Mouse (Mus musculus): ENCODE measurements around the gene Afdn. TPM values are rescaled to one million over a fixed set of nuclear protein-coding genes. Genes with fewer than 3 reads are reported as not detected.
"Not testable (repeated sequence)": the region's sequence is repeated elsewhere in the genome, so short reads cannot be mapped to it uniquely, and the experiment has no call there.

Gene Afdn
- total RNA-seq, 2 experiments from 2014 or later: 130 to 134 TPM

DNA sequence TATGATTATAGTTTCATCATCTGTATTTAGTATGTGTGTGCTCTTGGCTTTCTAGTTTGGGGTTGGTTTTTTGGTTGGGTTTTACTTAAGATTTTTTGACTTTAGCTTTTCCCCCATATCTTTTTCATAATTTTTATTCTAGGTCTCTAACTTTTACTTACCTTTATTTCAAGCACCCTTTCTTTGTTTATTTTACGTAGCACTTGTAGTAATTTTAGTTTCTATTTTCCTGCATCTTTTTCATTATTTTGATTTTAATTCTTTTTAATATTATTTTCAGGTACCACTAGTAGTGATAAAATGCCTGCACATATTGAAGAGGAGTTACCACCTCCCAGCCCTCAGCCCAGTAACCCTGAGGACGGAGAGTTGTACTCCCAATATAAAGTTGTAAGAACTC, 187.7 kb downstream of the Afdn start, which contains the start of gene Gm7168:
Gene Gm7168, plus strand, starts transcription at position 301 of the 400 bp plus-strand sequence.
- not testable (repeated sequence) for DNase-seq (ENCODE audit: low spot score in 2 of 2)

- DNase-seq (ENCODE audit: low spot score in 2 of 2): not testable (repeated sequence)
Observed at GRCm38 (mm10) chr17:13951570-13951969, 191.2 kb downstream of the Afdn start.

Other genes with a start within 250 kb of the Afdn start
- 10 to 100 TPM; 18.4 to 20.9 TPM for gene Tcte2, start 1.3 kb downstream of the Afdn start, total RNA-seq (2021)
- gene Gm7168, start 187.8 kb downstream of the Afdn start, total RNA-seq (2021): not detected
- gene Gm7356, start 243.2 kb downstream of the Afdn start, total RNA-seq (2021): not detected